Mouse (Mus musculus) liver, embryonic 16.5 days (tissue): Measurements from ENCODE around the gene Scnn1b. TPM values are rescaled to one million over a fixed set of nuclear protein-coding genes. Genes with fewer than 3 reads are reported as not detected.

Experiments
- ATAC-seq: fragments of 200-750 bp; cut with Nextera tagmentation; 2 replicates; pipeline ENCODE4 v1.8.0; 2017; ENCODE audit warnings: low read depth, mild to moderate bottlenecking, moderate number of reproducible peaks, moderate library complexity
- H3K27ac ChIP-seq: fragments of 300-500 bp; sonication (generic); 2 replicates; pipeline ENCODE4 v1.5.1; 2014; ENCODE audit warnings: mild to moderate bottlenecking, low read length
- H3K27me3 ChIP-seq: fragments of 300-500 bp; sonication (generic); 2 replicates; pipeline ENCODE4 v1.6.1; 2014; ENCODE audit warnings: low read depth, low read length, mixed read lengths; ENCODE audit not compliant: control insufficient read depth, insufficient read depth
- H3K36me3 ChIP-seq: fragments of 300-500 bp; sonication (generic); 2 replicates; pipeline ENCODE4 v1.6.1; 2014; ENCODE audit warnings: mild to moderate bottlenecking; ENCODE audit not compliant: control insufficient read depth, insufficient read depth
- H3K4me1 ChIP-seq: fragments of 300-500 bp; sonication (generic); 2 replicates; pipeline ENCODE4 v1.6.1; 2014; ENCODE audit warnings: low read depth, low read length, mixed read lengths; ENCODE audit not compliant: control insufficient read depth
- H3K4me2 ChIP-seq: fragments of 300-500 bp; sonication (generic); 2 replicates; pipeline ENCODE4 v1.6.1; 2014; ENCODE audit warnings: low read depth, low read length, mixed read lengths
- H3K4me3 ChIP-seq: fragments of 300-500 bp; sonication (generic); 2 replicates; pipeline ENCODE4 v1.5.1; 2014; ENCODE audit warnings: low read depth, mild to moderate bottlenecking, low read length
- H3K9ac ChIP-seq: fragments of 300-500 bp; sonication (generic); 2 replicates; pipeline ENCODE4 v1.6.1; 2014; ENCODE audit warnings: low read depth, low read length
- H3K9me3 ChIP-seq: fragments of 300-500 bp; sonication (generic); replicated peaks from 2 replicates; pipeline ENCODE4 v1.6.1; 2016; ENCODE audit warnings: low read length; ENCODE audit not compliant: control insufficient read depth
- WGBS: fragments of 180-500 bp; shearing (Covaris S2); extraction: QIAGEN DNeasy Blood & Tissue Kit; methylation state at CpG from one replicate; pipeline ENCODE4 v1.1.7; 2014; ENCODE audit not compliant: insufficient replicate concordance; 5-methylcytosine and 5-hydroxymethylcytosine counted together
- polyA plus RNA-seq: library from polyadenylated mRNA; unstranded; fragments of >200 nt; fragmentation: Nextera tagmentation; extraction: Ambion mirVana; gene quantifications from 2 replicates; pipeline ENCODE4 v1.2.1, GENCODE M21; 2015

The Scnn1b gene
- polyA plus RNA-seq, 1 experiment from 2014 or later, result not detected

- no peak overlapping the region for H3K27ac ChIP-seq
- H3K4me3 ChIP-seq, result no peak overlapping the region
- WGBS, result 67% methylated on average over 11 of the region's 11 CpGs
Observed at GRCm38 (mm10) chr7:121857177-121857884, 7.5 kb upstream of the Scnn1b start.

GRCm38 (mm10) chr7:121858939-121859338 lies 5.9 kb upstream of the Scnn1b start:
- no peaks in the 10 kb centered on the region for H3K4me1 ChIP-seq
- no peaks in the 10 kb centered on the region for H3K36me3 ChIP-seq
- ATAC-seq, result no peak
- H3K9ac ChIP-seq, result no peak overlapping the region
- H3K9me3 ChIP-seq, result no peaks in the 10 kb centered on the region
- H3K27me3 ChIP-seq, result peaks cover 3% of the 10 kb centered on the region
- no peak overlapping the region for H3K27ac ChIP-seq
- H3K4me3 ChIP-seq, result no peak overlapping the region
- H3K4me2 ChIP-seq, result no peak overlapping the region
- WGBS, result 62% methylated on average over 8 of the region's 8 CpGs

More at GRCm38 (mm10) chr7:121857177-121857884, 7.5 kb upstream of the Scnn1b start:
- H3K27me3 ChIP-seq, result no peaks in the 10 kb centered on the region
- H3K9me3 ChIP-seq, result no peaks in the 10 kb centered on the region
- no peaks in the 10 kb centered on the region for H3K4me1 ChIP-seq
- no peaks in the 10 kb centered on the region for H3K36me3 ChIP-seq
- no peak overlapping the region for H3K4me2 ChIP-seq
- H3K9ac ChIP-seq, result no peak overlapping the region
- ATAC-seq, result no peak

- WGBS, result 35% methylated on average over 2 of the region's 3 CpGs
- Histone ChIP-seq H3K36me3 (no peaks in the 10 kb centered on the region), H3K27me3 (no peaks in the 10 kb centered on the region), H3K4me1 (no peaks in the 10 kb centered on the region), H3K9ac (no peak overlapping the region), H3K4me3 (no peak overlapping the region), H3K27ac (no peak overlapping the region), H3K4me2 (no peak overlapping the region), H3K9me3 (no peaks in the 10 kb centered on the region)
- no peak for ATAC-seq
Observed at GRCm38 (mm10) chr7:121871631-121872030, 6.8 kb downstream of the Scnn1b start.

GRCm38 (mm10) chr7:121873998-121874397 lies 9.2 kb downstream of the Scnn1b start:
- 33% methylated on average over 3 of the region's 3 CpGs for whole genome bisulfite sequencing
- Histone ChIP-seq H3K9ac (no peak overlapping the region), H3K27me3 (no peaks in the 10 kb centered on the region), H3K4me2 (no peak overlapping the region), H3K27ac (no peak overlapping the region), H3K4me3 (no peak overlapping the region), H3K36me3 (no peaks in the 10 kb centered on the region), H3K9me3 (no peaks in the 10 kb centered on the region), H3K4me1 (no peaks in the 10 kb centered on the region)
- ATAC-seq, result no peak

GRCm38 (mm10) chr7:121874784-121875183 lies 9.9 kb downstream of the Scnn1b start:
- H3K27ac ChIP-seq, result no peak overlapping the region
- no peak overlapping the region for H3K9ac ChIP-seq
- H3K4me2 ChIP-seq, result no peak overlapping the region
- no peak for ATAC-seq
- H3K27me3 ChIP-seq, result no peaks in the 10 kb centered on the region
- 59% methylated on average over 7 of the region's 7 CpGs for WGBS
- no peak overlapping the region for H3K4me3 ChIP-seq
- H3K4me1 ChIP-seq, result no peaks in the 10 kb centered on the region
- H3K36me3 ChIP-seq, result no peaks in the 10 kb centered on the region
- H3K9me3 ChIP-seq, result no peaks in the 10 kb centered on the region

- ATAC-seq, result no peak
- Histone ChIP-seq H3K9ac (no peak overlapping the region), H3K4me1 (no peaks in the 10 kb centered on the region), H3K9me3 (no peaks in the 10 kb centered on the region), H3K4me2 (no peak overlapping the region), H3K36me3 (no peaks in the 10 kb centered on the region), H3K27me3 (no peaks in the 10 kb centered on the region), H3K4me3 (no peak overlapping the region), H3K27ac (no peak overlapping the region)
- WGBS, result 37% methylated on average over 4 of the region's 4 CpGs
Observed at GRCm38 (mm10) chr7:121880246-121880645, 15.4 kb downstream of the Scnn1b start.

- Histone ChIP-seq H3K9ac (no peak overlapping the region), H3K4me2 (no peak overlapping the region), H3K36me3 (no peaks in the 10 kb centered on the region), H3K4me3 (no peak overlapping the region), H3K27me3 (no peaks in the 10 kb centered on the region), H3K27ac (no peak overlapping the region), H3K9me3 (no peaks in the 10 kb centered on the region), H3K4me1 (no peaks in the 10 kb centered on the region)
- WGBS, result 73% methylated on average over 13 of the region's 13 CpGs
- ATAC-seq, result no peak
Observed at GRCm38 (mm10) chr7:121890636-121891360, 26.0 kb downstream of the Scnn1b start.

- no peak overlapping the region for H3K4me2 ChIP-seq
- H3K27me3 ChIP-seq, result no peaks in the 10 kb centered on the region
- ATAC-seq, result no peak
- no peak overlapping the region for H3K4me3 ChIP-seq
- 44% methylated on average over 6 of the region's 6 CpGs for WGBS
- H3K9me3 ChIP-seq, result no peaks in the 10 kb centered on the region
- H3K4me1 ChIP-seq, result no peaks in the 10 kb centered on the region
- no peaks in the 10 kb centered on the region for H3K36me3 ChIP-seq
- no peak overlapping the region for H3K9ac ChIP-seq
- H3K27ac ChIP-seq, result no peak overlapping the region
Observed at GRCm38 (mm10) chr7:121896689-121897088, 31.9 kb downstream of the Scnn1b start.

- H3K4me1 ChIP-seq, result no peaks in the 10 kb centered on the region
- H3K36me3 ChIP-seq, result no peaks in the 10 kb centered on the region
- no peak overlapping the region for H3K4me2 ChIP-seq
- 6% methylated on average over 14 of the region's 14 CpGs for WGBS
- H3K9ac ChIP-seq, result no peak overlapping the region
- no peak for ATAC-seq
- H3K9me3 ChIP-seq, result no peaks in the 10 kb centered on the region
- H3K4me3 ChIP-seq, result no peak overlapping the region
- no peaks in the 10 kb centered on the region for H3K27me3 ChIP-seq
- H3K27ac ChIP-seq, result no peak overlapping the region
Observed at GRCm38 (mm10) chr7:121899311-121899710, 34.5 kb downstream of the Scnn1b start.
